Mouse (Mus musculus): ENCODE measurements around the gene Gm9999.

- TF ChIP-seq USF1 (IDR thresholded peaks at IDR 0.05; ENCODE audit: low read depth) (no peak), MYOD1 (IDR thresholded peaks at IDR 0.05; ENCODE audit: control insufficient read depth in 1 of 3, insufficient read length in 2 of 3, low read depth in 2 of 3) (no peak), POLR2AphosphoS2 (IDR thresholded peaks at IDR 0.05; ENCODE audit: insufficient read length, low read depth) (no peak), POLR2A (IDR thresholded peaks at IDR 0.05; ENCODE audit: insufficient read length, low read depth) (no peak), E2F4 (IDR thresholded peaks at IDR 0.05; ENCODE audit: insufficient read depth) (no peak), CEBPB (IDR thresholded peaks at IDR 0.05; ENCODE audit: insufficient read depth, poor library complexity, severe bottlenecking) (no peak), TCF12 (IDR thresholded peaks at IDR 0.05; ENCODE audit: insufficient read depth, poor library complexity, severe bottlenecking) (no peak), MYOG (IDR thresholded peaks at IDR 0.05; ENCODE audit: control insufficient read depth in 1 of 3, insufficient read depth in 1 of 3, insufficient read length in 2 of 3, low read depth in 2 of 3) (no peak), MAX (IDR thresholded peaks at IDR 0.05; ENCODE audit: low read depth) (no peak), REST (IDR thresholded peaks at IDR 0.05; ENCODE audit: insufficient read depth, insufficient read length) (no peak)
These were observed 51.5 kb downstream of the Gm9999 start for GRCm38 (mm10) chr7:47034785-47035384.

All from myocyte (in vitro differentiated cells).